Mouse (Mus musculus) MEL (cell line): ENCODE results near the gene Wipf1. TPM values are rescaled to one million over a fixed set of nuclear protein-coding genes. Genes with fewer than 3 reads are reported as not detected.

Source experiments
- DNase-seq: peaks from one replicate; pipeline ENCODE4 v3.0.0; 2011; ENCODE audit warnings: low read depth, low spot score
- H3K27ac ChIP-seq: 2 replicates; pipeline ENCODE4 v1.5.1; 2012; ENCODE audit warnings: low read depth, mild to moderate bottlenecking, control low read depth, low read length, moderate library complexity; ENCODE audit not compliant: control insufficient read depth
- H3K27me3 ChIP-seq, 2 experiments: fragments of 150-350 bp in 1 of 2; sonication (generic) in 1 of 2; 2 replicates each; pipeline ENCODE4 v1.6.1; 2012; ENCODE audit warnings: low read length in 2 of 2, mild to moderate bottlenecking in 2 of 2, improper control_type of control experiment in 1 of 2, moderate library complexity in 1 of 2; ENCODE audit not compliant: insufficient read depth in 2 of 2, control insufficient read depth in 1 of 2
- H3K36me3 ChIP-seq, 2 experiments: 2 replicates each; pipeline ENCODE4 v1.6.1; 2012 to 2014; ENCODE audit warnings: low read length in 2 of 2, improper control_type of control experiment in 1 of 2, inconsistent platforms in 1 of 2, mild to moderate bottlenecking in 1 of 2; ENCODE audit not compliant: insufficient read depth in 2 of 2, control insufficient read depth in 1 of 2
- H3K4me1 ChIP-seq, 2 experiments: fragments of 150-350 bp in 1 of 2; sonication (generic) in 1 of 2; 2 replicates each; pipeline ENCODE4 v1.6.1; 2012; ENCODE audit warnings: low read length in 2 of 2, improper control_type of control experiment in 1 of 2, mild to moderate bottlenecking in 1 of 2; ENCODE audit not compliant: insufficient read depth in 2 of 2, control insufficient read depth in 1 of 2
- H3K4me3 ChIP-seq, 2 experiments: fragments of 150-350 bp in 1 of 2; sonication (generic) in 1 of 2; 2 replicates each; pipeline ENCODE4 v1.5.1; 2012; ENCODE audit warnings: low read depth in 2 of 2, low read length in 2 of 2, mild to moderate bottlenecking in 2 of 2, moderate library complexity in 2 of 2, control low read depth in 1 of 2, improper control_type of control experiment in 1 of 2; ENCODE audit not compliant: control insufficient read depth in 1 of 2, insufficient read depth in 1 of 2
- H3K79me2 ChIP-seq: 2 replicates; pipeline ENCODE4 v1.6.1; 2012; ENCODE audit warnings: mild to moderate bottlenecking, low read length, moderate library complexity; ENCODE audit not compliant: control insufficient read depth, poor library complexity, insufficient read depth
- H3K9ac ChIP-seq: 2 replicates; pipeline ENCODE4 v1.6.1; 2012; ENCODE audit warnings: low read depth, mild to moderate bottlenecking, control low read depth, low read length, moderate library complexity; ENCODE audit not compliant: control insufficient read depth, poor library complexity, severe bottlenecking
- H3K9me3 ChIP-seq: fragments of 150-350 bp; sonication (generic); replicated peaks from 2 replicates; pipeline ENCODE4 v1.6.1; 2012; ENCODE audit warnings: mild to moderate bottlenecking, low read length, improper control_type of control experiment, moderate library complexity; ENCODE audit not compliant: insufficient read depth
- CHD1 ChIP-seq: IDR thresholded peaks from 2 replicates; pipeline ENCODE4 v1.6.1; 2012; ENCODE audit warnings: low read depth, mild to moderate bottlenecking, inconsistent platforms, low read length, improper control_type of control experiment
- CHD2 ChIP-seq: IDR thresholded peaks from 2 replicates; pipeline ENCODE4 v1.6.1; 2011; ENCODE audit warnings: low read length, improper control_type of control experiment
- CTCF ChIP-seq, 3 experiments: IDR thresholded peaks in 2 of 3; conservative IDR thresholded peaks in 1 of 3; 2 replicates each; pipeline ENCODE4 v1.5.1; 2011 to 2012; ENCODE audit warnings: low read length in 3 of 3, low read depth in 2 of 3, mild to moderate bottlenecking in 2 of 3, improper control_type of control experiment in 1 of 3, inconsistent platforms in 1 of 3, mixed read lengths in 1 of 3, moderate library complexity in 1 of 3; ENCODE audit not compliant: control insufficient read depth in 1 of 3, insufficient read depth in 1 of 3, poor library complexity in 1 of 3, severe bottlenecking in 1 of 3
- ELF1 ChIP-seq: IDR thresholded peaks from 2 replicates; pipeline ENCODE4 v1.6.1; 2014; ENCODE audit warnings: low read depth, mild to moderate bottlenecking, inconsistent platforms, low read length, improper control_type of control experiment, moderate library complexity
- EP300 ChIP-seq, 2 experiments: IDR thresholded peaks; 2 replicates each; pipeline ENCODE4 v1.6.1; 2011; ENCODE audit warnings: improper control_type of control experiment in 2 of 2, low read length in 2 of 2, low read depth in 1 of 2, mild to moderate bottlenecking in 1 of 2
- GABPA ChIP-seq: IDR thresholded peaks from 2 replicates; pipeline ENCODE4 v1.6.1; 2012; ENCODE audit warnings: low read depth, mild to moderate bottlenecking, inconsistent platforms, low read length, improper control_type of control experiment, moderate library complexity
- HCFC1 ChIP-seq: IDR thresholded peaks from 2 replicates; pipeline ENCODE4 v1.6.1; 2012; ENCODE audit warnings: low read depth, mild to moderate bottlenecking, inconsistent platforms, low read length, improper control_type of control experiment, moderate library complexity
- JUND ChIP-seq: IDR thresholded peaks from 2 replicates; pipeline ENCODE4 v1.6.1; 2011; ENCODE audit warnings: low read depth, mild to moderate bottlenecking, improper control_type of control experiment, low read length
- MAX ChIP-seq: IDR thresholded peaks from 2 replicates; pipeline ENCODE4 v1.6.1; 2011; ENCODE audit warnings: low read length, improper control_type of control experiment
- MAZ ChIP-seq: IDR thresholded peaks from 2 replicates; pipeline ENCODE4 v1.6.1; 2012; ENCODE audit warnings: low read depth, mild to moderate bottlenecking, inconsistent platforms, low read length, improper control_type of control experiment
- MEF2A ChIP-seq: IDR thresholded peaks from 2 replicates; pipeline ENCODE4 v1.6.1; 2014; ENCODE audit warnings: low read depth, mild to moderate bottlenecking, inconsistent platforms, low read length, improper control_type of control experiment; ENCODE audit not compliant: poor library complexity, insufficient replicate concordance, severe bottlenecking; ENCODE audit errors: extremely low read depth
- MYB ChIP-seq: IDR thresholded peaks from 2 replicates; pipeline ENCODE4 v1.6.1; 2011; ENCODE audit warnings: mild to moderate bottlenecking, low read depth, low read length, improper control_type of control experiment
- NRF1 ChIP-seq: IDR thresholded peaks from 2 replicates; pipeline ENCODE4 v1.6.1; 2014; ENCODE audit warnings: low read depth, mild to moderate bottlenecking, inconsistent platforms, low read length, improper control_type of control experiment, moderate library complexity; ENCODE audit not compliant: poor library complexity, insufficient read depth, severe bottlenecking
- POLR2A ChIP-seq, 2 experiments: IDR thresholded peaks; 2 replicates each; pipeline ENCODE4 v1.6.1; 2011 to 2012; ENCODE audit warnings: low read length in 2 of 2, mild to moderate bottlenecking in 2 of 2, control low read depth in 1 of 2, improper control_type of control experiment in 1 of 2, low read depth in 1 of 2, moderate library complexity in 1 of 2; ENCODE audit not compliant: control insufficient read depth in 1 of 2, insufficient read depth in 1 of 2, poor library complexity in 1 of 2
- POLR2AphosphoS2 ChIP-seq: IDR thresholded peaks from 2 replicates; pipeline ENCODE4 v1.6.1; 2011; ENCODE audit warnings: low read length, improper control_type of control experiment
- POLR2AphosphoS5 ChIP-seq: IDR thresholded peaks from 2 replicates; pipeline ENCODE4 v1.6.1; 2012; ENCODE audit warnings: low read depth, borderline replicate concordance, mild to moderate bottlenecking, inconsistent platforms, low read length, moderate library complexity, mixed read lengths
- RAD21 ChIP-seq: IDR thresholded peaks from 2 replicates; pipeline ENCODE4 v1.6.1; 2011; ENCODE audit warnings: mild to moderate bottlenecking, low read depth, low read length, improper control_type of control experiment
- RCOR1 ChIP-seq: IDR thresholded peaks from 2 replicates; pipeline ENCODE4 v1.6.1; 2012; ENCODE audit warnings: low read depth, mild to moderate bottlenecking, inconsistent platforms, low read length, improper control_type of control experiment
- SIN3A ChIP-seq: IDR thresholded peaks from 2 replicates; pipeline ENCODE4 v1.6.1; 2012; ENCODE audit warnings: low read length, improper control_type of control experiment, inconsistent platforms
- SMC3 ChIP-seq: IDR thresholded peaks from 2 replicates; pipeline ENCODE4 v1.6.1; 2011; ENCODE audit warnings: low read depth, low read length, improper control_type of control experiment
- TAL1 ChIP-seq: IDR thresholded peaks from 2 replicates; pipeline ENCODE4 v1.6.1; 2012; ENCODE audit warnings: mild to moderate bottlenecking, inconsistent platforms, low read length, moderate library complexity, mixed read lengths
- TCF12 ChIP-seq: IDR thresholded peaks from 2 replicates; pipeline ENCODE4 v1.6.1; 2014; ENCODE audit warnings: low read depth, mild to moderate bottlenecking, inconsistent platforms, low read length, improper control_type of control experiment, moderate library complexity
- ZKSCAN1 ChIP-seq: IDR thresholded peaks from 2 replicates; pipeline ENCODE4 v1.6.1; 2012; ENCODE audit warnings: low read depth, mild to moderate bottlenecking, inconsistent platforms, low read length, improper control_type of control experiment, moderate library complexity
- ZMIZ1 ChIP-seq: IDR thresholded peaks from 2 replicates; pipeline ENCODE4 v1.6.1; 2012; ENCODE audit warnings: low read depth, mild to moderate bottlenecking, inconsistent platforms, low read length, improper control_type of control experiment, moderate library complexity
- ZNF384 ChIP-seq: IDR thresholded peaks from 2 replicates; pipeline ENCODE4 v1.6.1; 2012; ENCODE audit warnings: low read depth, mild to moderate bottlenecking, inconsistent platforms, low read length, improper control_type of control experiment
- polyA plus RNA-seq, 2 experiments: library from polyadenylated mRNA; stranded (reverse) in 1 of 2; unstranded in 1 of 2; fragments of >175 nt in 1 of 2; fragments of >200 nt in 1 of 2; gene quantifications; 2 replicates each; pipeline versions ENCODE4 v1.2.1 to v1.2.4; 2012; ENCODE audit warnings: low replicate concordance in 2 of 2, low read depth in 1 of 2; ENCODE audit not compliant: insufficient read length in 2 of 2, insufficient read depth in 1 of 2, missing spikeins in 1 of 2
- total RNA-seq: library from RNA; depleted of rRNA; stranded (reverse); fragments of 300-350 nt; gene quantifications from 2 replicates; pipeline ENCODE4 v1.2.3, GENCODE M21; 2012

Gene Wipf1
- total and polyA plus RNA-seq, 3 experiments, result 5.2 to 83.9 (median 27.1) TPM

DNA sequence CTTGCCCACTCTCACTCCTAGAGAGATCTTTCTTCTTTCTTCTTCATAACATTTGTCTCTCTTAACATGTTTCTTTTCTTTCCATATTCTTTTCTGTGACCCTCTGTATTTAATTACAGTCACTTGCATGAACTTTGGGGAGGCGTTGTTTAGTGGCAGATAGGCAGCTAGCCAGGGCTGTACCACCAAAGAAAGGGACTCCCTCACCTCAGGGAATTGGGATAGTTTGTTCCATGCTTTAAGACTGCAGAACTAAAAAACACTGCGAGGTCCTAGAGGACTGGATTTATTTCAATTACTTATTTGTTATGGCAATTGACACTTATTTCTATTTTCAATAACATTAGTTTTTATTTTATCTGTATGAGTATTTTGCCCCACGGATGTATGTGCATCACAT, 9.6 kb upstream of the Wipf1 start:
- Histone ChIP-seq H3K27me3 (no peaks in the 10 kb centered on the region), H3K27ac (no peak overlapping the region), H3K36me3 (peaks cover 0 to 8% of the 10 kb centered on the region in 2 experiments; a peak in 2 of 4 replicates), H3K4me1 (peaks cover 4 to 9% of the 10 kb centered on the region in 2 experiments; a peak in 3 of 4 replicates), H3K4me3 (no peak overlapping the region), H3K9me3 (no peaks in the 10 kb centered on the region), H3K79me2 (peaks cover 2% of the 10 kb centered on the region; the same call in 1 of the 2 replicates), H3K9ac (no peak overlapping the region)
- TF ChIP-seq SIN3A (no peak), RAD21 (no peak), POLR2AphosphoS2 (no peak), SMC3 (no peak), GABPA (no peak), ZMIZ1 (no peak), HCFC1 (no peak), ZNF384 (no peak), JUND (no peak), TCF12 (no peak), MAZ (no peak), CHD2 (no peak), MAX (no peak), ZKSCAN1 (no peak), CHD1 (no peak), CTCF (IDR thresholded peaks at IDR 0.05 in 2 of 3, conservative IDR thresholded peaks at IDR 0.05 in 1 of 3; ENCODE audit: control insufficient read depth in 1 of 3, insufficient read depth in 1 of 3, low read depth in 2 of 3, low read length in 3 of 3, poor library complexity in 1 of 3, severe bottlenecking in 1 of 3) (no peak), ELF1 (no peak)
- peak; percentile 53 for DNase-seq

GRCm38 (mm10) chr2:73538590-73538989, 9.1 kb upstream of the Wipf1 start:
- no peak for DNase-seq
- TF ChIP-seq SMC3 (no peak), RCOR1 (no peak), ZKSCAN1 (no peak), ZMIZ1 (no peak), POLR2A (IDR thresholded peaks at IDR 0.05; ENCODE audit: control insufficient read depth in 1 of 2, insufficient read depth in 1 of 2, low read depth in 1 of 2, low read length in 2 of 2, poor library complexity in 1 of 2) (no peak), GABPA (no peak), CHD2 (no peak), MYB (no peak), HCFC1 (no peak), CTCF (IDR thresholded peaks at IDR 0.05 in 2 of 3, conservative IDR thresholded peaks at IDR 0.05 in 1 of 3; ENCODE audit: control insufficient read depth in 1 of 3, insufficient read depth in 1 of 3, low read depth in 2 of 3, low read length in 3 of 3, poor library complexity in 1 of 3, severe bottlenecking in 1 of 3) (no peak), NRF1 (no peak), POLR2AphosphoS5 (no peak), MEF2A (no peak), TAL1 (no peak), EP300 (IDR thresholded peaks at IDR 0.05; ENCODE audit: low read depth in 1 of 2, low read length in 2 of 2) (no peak)
- TF ChIP-seq, all 39 proteins: peak for 0
- H3K79me2 ChIP-seq, result peaks cover 2% of the 10 kb centered on the region; the same call in 1 of the 2 replicates
- peaks cover 0 to 8% of the 10 kb centered on the region in 2 experiments; a peak in 2 of 4 replicates for H3K36me3 ChIP-seq
- H3K4me3 ChIP-seq, result no peak overlapping the region
- peaks cover 4 to 9% of the 10 kb centered on the region in 2 experiments; a peak in 3 of 4 replicates for H3K4me1 ChIP-seq
- H3K27me3 ChIP-seq, result no peaks in the 10 kb centered on the region
- H3K9ac ChIP-seq, result no peak overlapping the region
- no peaks in the 10 kb centered on the region for H3K9me3 ChIP-seq
- no peak overlapping the region for H3K27ac ChIP-seq
